Mouse (Mus musculus): Measurements from ENCODE around the gene Slc16a11.

DNA sequence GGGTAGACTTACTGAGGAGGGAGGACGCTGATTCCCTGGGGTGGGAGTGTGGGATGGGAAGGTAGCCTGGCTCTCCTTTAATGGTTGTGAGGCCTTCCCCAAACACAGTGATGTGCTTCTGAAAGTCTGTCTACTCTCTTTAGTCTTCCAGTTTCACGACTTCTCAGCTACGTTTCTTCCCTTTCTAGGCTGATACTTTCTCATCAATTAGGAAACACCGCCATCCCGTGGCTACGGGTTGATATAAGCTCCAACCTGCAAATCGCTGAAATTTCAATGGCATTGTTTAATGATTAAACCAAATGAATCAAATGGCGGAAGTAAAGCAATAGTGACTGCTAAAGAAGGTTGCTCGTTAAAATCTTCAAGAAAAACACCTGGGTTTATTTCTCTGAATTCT lies 344 bp downstream of the Slc16a11 start:
- peak; percentile 86 for TF ChIP-seq CTCF (IDR thresholded peaks at IDR 0.05)
- TF ChIP-seq POLR2A (IDR thresholded peaks at IDR 0.05; ENCODE audit: insufficient read depth, low read depth, low read length) = no peak
- no peak for TF ChIP-seq EP300 (IDR thresholded peaks at IDR 0.05; ENCODE audit: insufficient read depth, low read depth, low read length)

Measured in heart, adult 2 months (tissue).